Mouse (Mus musculus) lung, postnatal 0 days (tissue): ENCODE measurements around the gene I830077J02Rik. TPM values are rescaled to one million over a fixed set of nuclear protein-coding genes. Genes with fewer than 3 reads are reported as not detected.
A peak's percentile ranks its signal among the peaks of the same experiment; 100 is the strongest.

Experiments used
- ATAC-seq: fragments of 200-750 bp; cut with Nextera tagmentation; 2 replicates; pipeline ENCODE4 v1.8.0; 2017; ENCODE audit warnings: moderate library complexity
- DNase-seq: peaks from one replicate; pipeline ENCODE4 v3.0.0-alpha.2; 2016; ENCODE audit warnings: low spot score
- H3K27ac ChIP-seq: fragments of 300-500 bp; sonication (generic); 2 replicates; pipeline ENCODE4 v1.5.1; 2014; ENCODE audit warnings: antibody characterized with exemption, mild to moderate bottlenecking, low read length, mixed read lengths
- H3K27me3 ChIP-seq: fragments of 300-500 bp; sonication (generic); replicated peaks from 2 replicates; pipeline ENCODE4 v1.6.1; 2014; ENCODE audit warnings: low read length, mixed read lengths; ENCODE audit not compliant: insufficient read depth
- H3K36me3 ChIP-seq: fragments of 300-500 bp; sonication (generic); 2 replicates; pipeline ENCODE4 v1.6.1; 2014; ENCODE audit warnings: low read length, mixed read lengths; ENCODE audit not compliant: insufficient read depth
- H3K4me1 ChIP-seq: fragments of 300-500 bp; sonication (generic); 2 replicates; pipeline ENCODE4 v1.6.1; 2014; ENCODE audit warnings: antibody characterized with exemption, low read depth, low read length, mixed read lengths; ENCODE audit not compliant: insufficient read depth
- H3K4me2 ChIP-seq: fragments of 300-500 bp; sonication (generic); replicated peaks from 2 replicates; pipeline ENCODE4 v1.6.1; 2014; ENCODE audit warnings: low read depth, mild to moderate bottlenecking, low read length, moderate library complexity, mixed read lengths
- H3K4me3 ChIP-seq: fragments of 300-500 bp; sonication (generic); 2 replicates; pipeline ENCODE4 v1.5.1; 2014; ENCODE audit warnings: low read depth, low read length
- H3K9ac ChIP-seq: fragments of 300-500 bp; sonication (generic); replicated peaks from 2 replicates; pipeline ENCODE4 v1.6.1; 2014; ENCODE audit warnings: low read depth, mild to moderate bottlenecking
- H3K9me3 ChIP-seq: fragments of 300-500 bp; sonication (generic); 2 replicates; pipeline ENCODE4 v1.6.1; 2016; ENCODE audit warnings: low read length, mixed read lengths
- CTCF ChIP-seq: IDR thresholded peaks from 2 replicates; pipeline ENCODE4 v1.5.1; 2016; ENCODE audit warnings: antibody characterized with exemption, mild to moderate bottlenecking
- EP300 ChIP-seq: IDR thresholded peaks from 2 replicates; pipeline ENCODE4 v1.6.1; 2016; ENCODE audit warnings: antibody characterized with exemption, mild to moderate bottlenecking, control low read depth
- WGBS: fragments of 180-500 bp; shearing (Covaris S2); extraction: QIAGEN DNeasy Blood & Tissue Kit; methylation state at CpG from one replicate; pipeline ENCODE4 v1.1.7; 2014; 5-methylcytosine and 5-hydroxymethylcytosine counted together
- polyA plus RNA-seq: library from polyadenylated mRNA; unstranded; fragments of >200 nt; fragmentation: Nextera tagmentation; extraction: Ambion mirVana; gene quantifications from 2 replicates; pipeline ENCODE4 v1.2.1, GENCODE M21; 2015

The I830077J02Rik gene
- polyA plus RNA-seq, 1 experiment from 2014 or later, result 1.9 TPM

- peak; percentile 59 for ATAC-seq
- Histone ChIP-seq H3K27me3 (no peaks in the 10 kb centered on the region), H3K36me3 (no peaks in the 10 kb centered on the region), H3K4me1 (peaks cover 5% of the 10 kb centered on the region; the same call in 1 of the 2 replicates), H3K9ac (no peak overlapping the region), H3K27ac (peak overlapping the region; percentile 26; the same call in 1 of the 2 replicates), H3K4me2 (no peak overlapping the region), H3K4me3 (no peak overlapping the region), H3K9me3 (no peaks in the 10 kb centered on the region)
- DNase-seq, result peak; percentile 64
- WGBS, result 38% methylated on average over 5 of the region's 5 CpGs
- TF ChIP-seq EP300, result no peak
- TF ChIP-seq CTCF, result no peak
These were observed 2.6 kb upstream of the I830077J02Rik start for GRCm38 (mm10) chr3:105935033-105935432.

- TF ChIP-seq EP300, result no peak
- ATAC-seq (no peak), DNase-seq (no peak)
- Histone ChIP-seq H3K4me1 (peaks cover 5% of the 10 kb centered on the region; the same call in 1 of the 2 replicates), H3K27me3 (no peaks in the 10 kb centered on the region), H3K4me2 (no peak overlapping the region), H3K4me3 (no peak overlapping the region), H3K27ac (no peak overlapping the region), H3K9me3 (no peaks in the 10 kb centered on the region), H3K9ac (no peak overlapping the region), H3K36me3 (no peaks in the 10 kb centered on the region)
- WGBS, result 88% methylated on average over 6 of the region's 6 CpGs
These were observed 1.5 kb upstream of the I830077J02Rik start for GRCm38 (mm10) chr3:105933926-105934325.

DNA sequence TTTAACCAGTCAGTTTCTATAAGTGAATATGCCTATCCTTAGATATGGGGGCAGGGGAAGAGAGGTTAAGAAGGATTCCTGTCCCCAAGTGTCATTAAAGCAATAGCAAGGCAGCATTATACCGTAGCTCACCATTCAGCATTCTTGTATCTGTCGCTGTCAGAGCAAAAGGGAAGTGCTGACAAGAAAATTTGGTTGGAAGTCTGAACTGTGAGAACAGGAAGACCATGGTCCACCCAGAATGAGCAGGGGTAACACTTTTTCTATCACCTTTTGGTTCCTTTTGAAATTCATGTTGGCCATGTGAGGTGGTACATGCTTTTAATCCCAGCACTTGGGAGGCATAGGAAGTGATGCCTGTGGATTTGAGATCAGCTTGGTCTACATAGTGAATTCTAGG is 1.4 kb downstream of the I830077J02Rik start:
- Histone ChIP-seq H3K9me3 (no peaks in the 10 kb centered on the region), H3K36me3 (no peaks in the 10 kb centered on the region), H3K9ac (no peak overlapping the region), H3K4me2 (0 out of 2 replicates have a peak overlapping the region, but pooled peaks have one; percentile 1), H3K27ac (no peak overlapping the region), H3K27me3 (no peaks in the 10 kb centered on the region), H3K4me3 (no peak overlapping the region), H3K4me1 (peaks cover 5% of the 10 kb centered on the region; the same call in 1 of the 2 replicates)
- DNase-seq, result no peak
- no peak for ATAC-seq
- 75% methylated on average over 2 of the region's 2 CpGs for WGBS
- TF ChIP-seq EP300 (no peak), CTCF (no peak)

DNA sequence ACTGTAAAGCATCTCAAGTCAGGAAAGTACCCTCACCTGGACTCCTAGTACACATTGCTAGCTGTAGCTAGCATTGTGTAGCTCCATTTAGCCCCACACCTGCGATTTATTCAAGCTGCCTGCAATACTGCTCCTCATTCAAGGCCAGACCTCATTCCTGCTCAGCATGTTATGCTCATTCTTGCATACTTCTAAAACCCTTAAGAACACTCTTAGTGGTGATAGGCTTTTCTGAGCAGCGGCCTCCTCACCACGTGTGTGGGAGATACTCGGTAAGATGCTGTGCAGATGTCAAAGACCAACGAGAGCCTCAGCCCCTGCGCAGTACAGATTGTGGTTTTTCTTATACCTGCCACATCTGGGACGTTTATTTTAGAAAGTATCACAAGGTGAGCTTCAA is 2.6 kb downstream of the I830077J02Rik start:
- Histone ChIP-seq H3K4me2 (no peak overlapping the region), H3K27me3 (no peaks in the 10 kb centered on the region), H3K9me3 (no peaks in the 10 kb centered on the region), H3K27ac (no peak overlapping the region), H3K4me3 (no peak overlapping the region), H3K36me3 (no peaks in the 10 kb centered on the region), H3K9ac (no peak overlapping the region), H3K4me1 (peaks cover 5% of the 10 kb centered on the region; the same call in 1 of the 2 replicates)
- ATAC-seq (peak; percentile 59; the same call in 1 of the 2 replicates), DNase-seq (peak; percentile 38)
- WGBS, result 57% methylated on average over 7 of the region's 7 CpGs
- TF ChIP-seq CTCF (no peak), EP300 (peak; percentile 42; the same call in 1 of the 2 replicates)

DNA sequence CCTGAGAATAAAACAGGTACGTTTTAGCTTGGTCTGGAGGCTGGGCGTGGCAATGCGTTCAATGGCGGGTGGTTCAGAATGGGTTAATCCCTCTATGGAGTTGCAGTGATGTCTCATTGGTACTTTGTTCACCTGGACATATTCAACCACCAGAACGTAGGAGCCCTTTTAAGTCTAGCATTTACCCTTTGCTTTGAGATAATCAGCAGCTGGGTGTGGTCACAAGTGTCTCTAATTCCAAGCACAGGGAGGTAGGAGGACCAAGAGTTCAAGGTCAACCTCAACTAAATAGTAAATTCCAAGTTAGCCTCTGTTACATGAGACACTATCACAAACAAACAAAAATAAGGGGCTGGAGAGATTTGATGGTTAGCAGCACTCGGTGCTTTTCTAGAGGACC is 3.7 kb downstream of the I830077J02Rik start:
- H3K9ac ChIP-seq, result no peak overlapping the region
- TF ChIP-seq EP300, result no peak
- TF ChIP-seq CTCF, result no peak
- no peaks in the 10 kb centered on the region for H3K4me1 ChIP-seq
- 75% methylated on average over 6 of the region's 6 CpGs for WGBS
- H3K4me3 ChIP-seq, result no peak overlapping the region
- DNase-seq (no peak), ATAC-seq (no peak)
- no peak overlapping the region for H3K27ac ChIP-seq
- H3K27me3 ChIP-seq, result no peaks in the 10 kb centered on the region
- H3K9me3 ChIP-seq, result no peaks in the 10 kb centered on the region
- no peaks in the 10 kb centered on the region for H3K36me3 ChIP-seq
- no peak overlapping the region for H3K4me2 ChIP-seq

DNA sequence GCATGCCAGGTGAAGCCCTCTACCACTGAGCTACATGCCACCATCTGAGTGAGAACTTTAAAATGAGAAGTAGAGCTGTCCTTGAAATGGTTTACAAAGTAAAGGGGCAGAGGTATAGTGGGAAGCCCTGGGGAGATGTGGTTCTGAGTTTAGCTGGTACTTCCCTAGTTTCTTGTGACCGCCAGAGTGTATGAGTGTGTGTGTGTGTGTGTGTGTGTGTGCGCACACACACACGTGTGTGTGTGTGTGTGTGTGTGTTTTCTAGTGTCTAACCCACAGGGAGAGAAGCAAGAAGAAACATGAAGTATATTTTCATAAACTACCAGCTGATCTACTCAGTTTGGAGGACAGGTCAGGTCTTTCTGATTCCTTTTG is 4.3 kb downstream of the I830077J02Rik start:
- Histone ChIP-seq H3K4me2 (no peak overlapping the region), H3K4me3 (no peak overlapping the region), H3K9me3 (no peaks in the 10 kb centered on the region), H3K27me3 (no peaks in the 10 kb centered on the region), H3K4me1 (no peaks in the 10 kb centered on the region), H3K36me3 (no peaks in the 10 kb centered on the region), H3K27ac (no peak overlapping the region), H3K9ac (no peak overlapping the region)
- TF ChIP-seq CTCF (no peak), EP300 (no peak)
- ATAC-seq, result no peak
- DNase-seq, result no peak
- 71% methylated on average over 3 of the region's 3 CpGs for WGBS
